Mouse (Mus musculus) CH12.LX (cell line): ENCODE measurements around the gene Ppih.
A peak's percentile ranks its signal among the peaks of the same experiment; 100 is the strongest.

Experiments
- CTCF ChIP-seq, 2 experiments: IDR thresholded peaks in 1 of 2; conservative IDR thresholded peaks in 1 of 2; 2 replicates each; pipeline ENCODE4 v1.5.1; 2011 to 2012; ENCODE audit warnings: low read depth in 2 of 2, low read length in 2 of 2, improper control_type of control experiment in 1 of 2, inconsistent platforms in 1 of 2, mild to moderate bottlenecking in 1 of 2, moderate library complexity in 1 of 2
- EP300 ChIP-seq: IDR thresholded peaks from 2 replicates; pipeline ENCODE4 v1.6.1; 2011; ENCODE audit warnings: low read length, improper control_type of control experiment
- HCFC1 ChIP-seq: IDR thresholded peaks from 2 replicates; pipeline ENCODE4 v1.6.1; 2012; ENCODE audit warnings: low read depth, mild to moderate bottlenecking, inconsistent platforms, low read length, improper control_type of control experiment
- KAT2A ChIP-seq: IDR thresholded peaks from 2 replicates; pipeline ENCODE4 v1.6.1; 2012; ENCODE audit warnings: low read length, improper control_type of control experiment, inconsistent platforms; ENCODE audit not compliant: insufficient replicate concordance
- MAFK ChIP-seq: IDR thresholded peaks from 2 replicates; pipeline ENCODE4 v1.6.1; 2011; ENCODE audit warnings: low read length, improper control_type of control experiment; ENCODE audit not compliant: insufficient replicate concordance
- MYC ChIP-seq: IDR thresholded peaks from 2 replicates; pipeline ENCODE4 v1.6.1; 2011; ENCODE audit warnings: low read depth, mild to moderate bottlenecking, improper control_type of control experiment, low read length
- NELFE ChIP-seq: IDR thresholded peaks from 2 replicates; pipeline ENCODE4 v1.6.1; 2011; ENCODE audit warnings: low read depth, low read length, improper control_type of control experiment
- NRF1 ChIP-seq: IDR thresholded peaks from 2 replicates; pipeline ENCODE4 v1.6.1; 2014; ENCODE audit warnings: low read depth, mild to moderate bottlenecking, inconsistent platforms, low read length, improper control_type of control experiment, moderate library complexity
- POLR2A ChIP-seq: IDR thresholded peaks from 2 replicates; pipeline ENCODE4 v1.6.1; 2011; ENCODE audit warnings: low read depth, mild to moderate bottlenecking, improper control_type of control experiment, low read length
- RCOR1 ChIP-seq: conservative IDR thresholded peaks from 2 replicates; pipeline ENCODE4 v1.6.1; 2012; ENCODE audit warnings: low read depth, mild to moderate bottlenecking, inconsistent platforms, low read length, improper control_type of control experiment
- TBP ChIP-seq: conservative IDR thresholded peaks from 2 replicates; pipeline ENCODE4 v1.6.1; 2011; ENCODE audit warnings: low read depth, low read length, improper control_type of control experiment
- TCF12 ChIP-seq: IDR thresholded peaks from 2 replicates; pipeline ENCODE4 v1.6.1; 2014; ENCODE audit warnings: low read depth, mild to moderate bottlenecking, inconsistent platforms, low read length, improper control_type of control experiment
- ZC3H11A ChIP-seq: IDR thresholded peaks from 2 replicates; pipeline ENCODE4 v1.6.1; 2012; ENCODE audit warnings: low read depth, mild to moderate bottlenecking, inconsistent platforms, low read length, improper control_type of control experiment
- ZNF384 ChIP-seq: IDR thresholded peaks from 2 replicates; pipeline ENCODE4 v1.6.1; 2012; ENCODE audit warnings: low read depth, low read length, improper control_type of control experiment, inconsistent platforms

DNA sequence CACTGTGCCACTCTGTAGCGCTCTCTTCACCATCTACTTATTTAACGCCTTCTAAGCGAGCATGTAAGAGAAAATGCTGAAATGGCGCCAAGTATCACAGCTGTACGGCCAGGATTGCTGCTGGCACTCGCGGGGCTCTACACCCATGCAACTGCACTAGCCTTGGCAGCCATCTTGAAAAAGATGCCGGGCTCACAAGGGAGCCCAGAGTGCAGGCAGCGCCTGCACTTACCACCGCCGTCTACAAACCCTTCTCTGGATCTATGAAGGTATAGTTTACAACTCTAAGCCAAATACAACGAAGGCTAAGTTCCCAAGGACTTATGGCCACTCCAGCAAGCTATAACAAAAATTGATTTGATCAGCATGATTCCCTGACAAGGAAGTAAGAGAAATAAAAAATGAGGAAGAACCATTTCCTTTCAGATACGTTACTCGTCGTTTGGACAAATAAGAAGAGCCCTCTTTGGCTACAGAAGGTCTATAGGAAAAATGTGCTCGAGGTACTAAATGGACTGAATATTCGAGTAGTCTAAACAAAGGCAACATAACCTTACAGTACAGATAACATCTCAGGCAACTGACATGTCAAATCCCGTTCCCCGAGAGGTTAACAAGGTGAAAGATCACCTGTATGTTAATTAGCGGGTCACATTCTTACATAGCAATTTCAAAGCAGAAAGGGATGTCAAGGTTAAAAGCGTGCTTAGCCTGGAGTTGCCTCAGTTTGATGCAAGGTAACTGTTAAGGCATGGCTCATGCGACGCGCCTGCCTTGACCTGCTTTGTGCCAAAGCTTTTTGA lies 27.4 kb downstream of the Ppih start:
- TF ChIP-seq RCOR1 (no peak), TBP (no peak), NRF1 (no peak), POLR2A (peak; percentile 22; the same call in 1 of the 2 replicates), ZNF384 (no peak), CTCF (conservative IDR thresholded peaks at IDR 0.05 in 1 of 2, IDR thresholded peaks at IDR 0.05 in 1 of 2; ENCODE audit: low read depth in 2 of 2, low read length in 2 of 2) (no peak), KAT2A (no peak), EP300 (no peak), MAFK (no peak), ZC3H11A (no peak), TCF12 (no peak), HCFC1 (no peak), MYC (peak; percentile 40; the same call in 1 of the 2 replicates), NELFE (no peak)
